Mouse (Mus musculus): ENCODE measurements around the gene Hoxd3.

DNA sequence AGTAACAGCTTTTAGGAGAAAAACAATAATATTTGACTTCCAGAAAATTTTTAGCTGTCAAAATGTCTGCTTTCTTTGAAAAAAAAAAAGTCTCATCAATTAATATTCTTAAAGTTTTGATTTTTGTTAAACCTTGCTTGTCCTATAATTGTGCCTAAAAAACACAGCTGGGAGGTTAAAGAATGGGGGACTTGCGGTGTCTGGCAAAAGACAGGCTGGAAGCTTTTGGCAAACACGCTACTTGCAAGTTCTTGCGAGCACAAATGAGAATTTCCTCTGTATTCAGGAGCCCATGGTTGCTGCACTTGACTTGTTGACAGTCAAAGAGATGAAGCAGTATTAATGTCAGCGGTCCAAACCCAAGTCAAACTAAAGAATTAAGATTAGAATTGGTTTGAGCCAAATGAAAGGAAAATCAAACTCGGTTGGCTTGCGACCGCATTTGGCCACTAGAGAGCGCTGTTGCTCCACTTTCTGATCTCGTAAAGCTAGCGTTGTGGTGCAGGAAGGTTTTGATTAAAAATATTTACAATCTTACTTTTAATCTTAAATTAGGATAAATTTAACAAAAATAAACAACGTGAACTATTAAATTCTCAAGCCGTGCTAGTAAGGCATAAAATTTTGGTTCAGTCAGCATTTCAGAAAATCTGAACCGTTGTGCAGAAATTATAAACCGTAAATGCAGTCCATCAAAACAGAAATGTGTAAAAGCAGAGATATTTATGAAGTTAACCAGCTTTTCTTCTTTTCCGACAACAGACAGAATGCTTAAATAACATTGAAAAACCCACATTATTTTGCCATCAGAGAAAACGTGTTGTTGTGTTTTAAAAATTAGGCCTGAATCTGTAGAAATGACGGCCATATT, 9.5 kb upstream of the Hoxd3 start:
- TF ChIP-seq CTCF (IDR thresholded peaks at IDR 0.05; ENCODE audit: low read depth, low read length) (peak; percentile 80), EP300 (IDR thresholded peaks at IDR 0.05; ENCODE audit: insufficient read depth, low read depth, low read length) (no peak)

Measured in ES-Bruce4 (cell line).